Mouse (Mus musculus) mature B cell (primary cell): ENCODE data around the gene Krt31.

ENCODE experiments used
- in situ Hi-C: fragments of 300-500 bp; cut with MboI; formaldehyde crosslinking; loops from 2 replicates; pipeline ENCODE4 v1.14.3; 2019

The Krt31 gene

DNA sequence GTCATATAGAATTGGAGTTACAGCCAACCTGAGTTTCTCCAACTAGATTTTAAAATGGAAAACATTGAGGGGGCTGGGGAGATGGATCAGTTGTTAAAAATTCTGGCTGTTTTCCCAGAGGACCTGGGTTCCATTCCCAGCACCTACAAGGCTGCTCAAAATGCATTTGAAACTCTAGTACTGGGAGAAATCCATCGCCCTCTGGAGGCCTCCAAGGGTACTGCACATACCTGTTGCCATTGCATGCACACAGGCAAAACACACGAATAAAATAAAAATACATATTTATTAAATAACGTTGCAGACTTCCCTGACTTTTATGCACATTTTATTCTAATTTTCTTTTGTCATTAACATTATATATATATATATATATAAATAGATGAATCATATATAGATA is 43.7 kb downstream of the Krt31 start:
- in situ Hi-C loops, result no loop called here

DNA sequence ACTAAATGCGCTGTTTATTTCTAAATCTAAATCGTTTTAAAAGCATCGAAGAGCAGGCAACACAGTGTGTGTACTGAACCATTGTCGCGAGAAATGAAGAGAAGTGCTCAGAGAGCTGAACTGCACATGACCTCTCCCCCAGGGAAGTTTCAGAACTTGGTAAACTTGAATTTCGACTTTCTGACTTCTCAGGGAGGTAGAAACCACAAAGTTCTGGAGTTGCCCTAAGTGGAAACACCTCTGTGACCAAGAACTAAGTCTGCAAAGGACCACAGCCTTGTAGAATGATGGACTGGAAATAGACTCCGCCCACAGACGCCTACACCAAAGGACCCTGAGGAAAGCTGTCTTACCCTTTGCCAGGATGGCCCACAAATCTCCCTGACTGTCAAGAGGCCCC is 44.4 kb downstream of the Krt31 start:
- in situ Hi-C loops, result no loop called here

DNA sequence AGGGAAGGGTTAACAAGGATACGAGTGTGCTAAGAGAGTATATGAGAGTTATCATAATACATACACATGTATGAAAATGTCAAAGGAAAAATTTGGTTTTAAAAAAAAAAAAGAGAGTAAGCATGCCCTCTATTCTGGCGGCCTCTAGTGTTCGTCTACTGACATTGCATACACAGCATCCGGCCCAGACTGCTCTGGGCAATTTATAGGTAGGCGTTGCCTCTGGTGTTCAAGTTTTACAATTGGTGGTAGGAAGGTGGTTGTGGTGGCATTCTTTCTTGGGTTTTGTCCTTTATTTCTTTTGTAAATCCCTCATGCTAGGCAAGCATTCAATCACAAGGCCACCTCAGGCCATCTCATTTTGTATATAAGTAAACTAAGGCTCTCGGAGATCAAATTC is 45.5 kb downstream of the Krt31 start:
- in situ Hi-C loops, result no loop called here

DNA sequence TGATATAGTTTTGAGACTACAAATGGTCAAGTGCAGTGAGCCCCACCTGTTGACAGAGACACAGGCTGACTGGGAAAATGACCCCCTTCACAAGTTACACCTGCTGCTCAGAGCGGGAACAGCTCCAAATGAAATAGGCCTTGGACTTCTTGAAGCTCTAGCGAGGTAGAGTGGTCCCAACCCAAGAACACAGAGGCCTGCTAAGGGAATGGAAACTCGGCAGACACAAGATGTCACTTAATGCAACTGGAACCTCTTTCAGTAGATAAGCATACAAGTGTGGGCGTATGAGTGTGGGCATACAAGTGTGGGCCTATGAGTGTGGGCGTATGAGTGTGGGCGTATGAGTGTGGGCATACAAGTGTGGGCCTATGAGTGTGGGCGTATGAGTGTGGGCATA is 51.3 kb downstream of the Krt31 start:
- in situ Hi-C loops, result no loop called here
